Mouse (Mus musculus) forebrain, postnatal 0 days (tissue): ENCODE measurements around the gene Smad1. TPM values are rescaled to one million over a fixed set of nuclear protein-coding genes. Genes with fewer than 3 reads are reported as not detected.

Experiments
- ATAC-seq: fragments of 200-750 bp; cut with Nextera tagmentation; 2 replicates; pipeline ENCODE4 v1.8.0; 2017; ENCODE audit warnings: mild to moderate bottlenecking, moderate library complexity
- DNase-seq: peaks from one replicate; pipeline ENCODE4 v3.0.0-alpha.2; 2015
- H3K27ac ChIP-seq: fragments of 300-500 bp; sonication (generic); 2 replicates; pipeline ENCODE4 v1.5.1; 2014; ENCODE audit warnings: low read depth, mild to moderate bottlenecking, antibody characterized with exemption, low read length, moderate library complexity, mixed read lengths
- H3K27me3 ChIP-seq: fragments of 300-500 bp; sonication (generic); 2 replicates; pipeline ENCODE4 v1.6.1; 2014; ENCODE audit warnings: mild to moderate bottlenecking, low read length, mixed read lengths; ENCODE audit not compliant: insufficient read depth
- H3K36me3 ChIP-seq: fragments of 300-500 bp; sonication (generic); 2 replicates; pipeline ENCODE4 v1.6.1; 2014; ENCODE audit warnings: mild to moderate bottlenecking, moderate library complexity; ENCODE audit not compliant: insufficient read depth
- H3K4me1 ChIP-seq: fragments of 300-500 bp; sonication (generic); 2 replicates; pipeline ENCODE4 v1.6.1; 2014; ENCODE audit warnings: antibody characterized with exemption; ENCODE audit not compliant: insufficient read depth
- H3K4me2 ChIP-seq: fragments of 300-500 bp; sonication (generic); 2 replicates; pipeline ENCODE4 v1.6.1; 2014; ENCODE audit warnings: low read depth, mild to moderate bottlenecking, moderate library complexity
- H3K4me3 ChIP-seq: fragments of 300-500 bp; sonication (generic); 2 replicates; pipeline ENCODE4 v1.5.1; 2014; ENCODE audit warnings: low read depth, low read length, mixed read lengths
- H3K9ac ChIP-seq: fragments of 300-500 bp; sonication (generic); 2 replicates; pipeline ENCODE4 v1.6.1; 2014; ENCODE audit warnings: mild to moderate bottlenecking
- H3K9me3 ChIP-seq: fragments of 300-500 bp; sonication (generic); 2 replicates; pipeline ENCODE4 v1.6.1; 2016; ENCODE audit warnings: low read length
- CTCF ChIP-seq: sonication (generic); IDR thresholded peaks from 2 replicates; pipeline ENCODE4 v1.5.1; 2016; ENCODE audit warnings: antibody characterized with exemption, control low read depth, low read depth
- WGBS: fragments of 180-500 bp; shearing (Covaris S2); extraction: QIAGEN DNeasy Blood & Tissue Kit; methylation state at CpG from one replicate; pipeline ENCODE4 v1.1.7; 2014; 5-methylcytosine and 5-hydroxymethylcytosine counted together
- polyA plus RNA-seq: library from polyadenylated mRNA; unstranded; fragments of >200 nt; fragmentation: Nextera tagmentation; extraction: Ambion mirVana; gene quantifications from 2 replicates; pipeline ENCODE4 v1.2.1, GENCODE M21; 2015
- total RNA-seq: library from RNA; depleted of rRNA; stranded (reverse); fragments of >200 nt; gene quantifications from 2 replicates; pipeline ENCODE4 v1.2.3, GENCODE M21; 2014

Gene Smad1
- total and polyA plus RNA-seq, 2 experiments from 2014 or later: 57.1 to 80.1 TPM

DNA sequence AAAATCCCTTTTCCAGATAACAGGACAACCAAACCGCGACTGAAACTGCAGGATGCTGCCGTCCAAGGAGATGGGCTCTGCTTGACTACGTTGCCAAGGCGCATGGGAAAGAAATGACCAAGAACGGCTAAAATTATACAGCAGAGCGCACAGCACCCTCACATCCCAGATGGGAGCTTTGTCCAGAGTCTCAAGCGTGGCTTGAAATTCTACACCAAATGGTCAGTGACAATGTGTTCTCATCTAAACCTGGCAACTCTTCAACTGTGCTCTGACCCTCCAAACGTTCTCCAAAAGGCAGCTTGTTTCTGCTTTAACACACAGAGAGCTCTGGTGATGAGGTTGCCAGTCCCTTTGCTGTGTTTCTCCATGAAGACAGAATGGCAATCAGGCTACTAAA, 39.0 kb downstream of the Smad1 start:
- Histone ChIP-seq H3K27ac (no peak overlapping the region), H3K4me1 (peaks cover 9% of the 10 kb centered on the region; the same call in 1 of the 2 replicates), H3K9me3 (no peaks in the 10 kb centered on the region), H3K4me2 (no peak overlapping the region), H3K27me3 (no peaks in the 10 kb centered on the region), H3K9ac (no peak overlapping the region), H3K36me3 (0 out of 2 replicates have a peak, but pooled peaks cover 8% of the 10 kb centered on the region), H3K4me3 (no peak overlapping the region)
- ATAC-seq (no peak), DNase-seq (no peak)
- no peak for TF ChIP-seq CTCF
- 40% methylated on average over 9 of the region's 9 CpGs for WGBS

DNA sequence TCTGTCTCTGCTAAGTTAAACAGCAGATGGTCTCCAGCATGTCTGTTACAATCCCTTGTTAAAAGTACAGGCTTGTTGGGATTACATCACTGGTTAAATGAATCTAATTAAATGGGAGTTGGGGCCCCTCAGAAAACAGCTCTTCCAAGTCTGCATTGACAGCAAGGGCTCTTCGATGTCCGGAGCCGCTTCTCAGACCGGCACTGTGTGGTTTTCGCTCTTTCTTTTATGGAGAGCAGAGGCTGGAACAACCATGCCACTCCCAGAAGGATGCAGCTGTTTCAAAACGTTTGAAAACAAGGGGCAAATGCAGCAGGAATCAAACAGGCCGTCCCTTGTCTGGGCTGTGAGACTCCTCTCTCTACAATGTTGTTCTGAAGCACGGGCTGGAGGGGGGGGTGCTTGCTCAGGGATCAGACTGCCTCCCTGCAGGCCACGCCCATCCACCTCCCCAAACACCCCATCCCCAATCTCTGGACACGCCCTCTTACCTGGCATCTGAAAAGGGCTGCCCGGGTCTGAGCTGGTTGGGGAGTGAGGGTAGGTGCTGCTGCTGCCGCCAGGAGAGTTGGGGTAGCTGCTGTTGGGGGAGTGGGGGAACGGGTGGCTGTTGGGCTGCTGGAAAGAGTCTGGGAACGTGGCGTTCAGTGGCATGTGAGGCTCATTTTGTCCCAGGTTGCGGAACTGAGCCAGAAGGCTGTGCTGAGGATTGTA, 43.4 kb downstream of the Smad1 start:
- H3K4me3 ChIP-seq: no peak overlapping the region
- H3K4me1 ChIP-seq: peaks cover 10% of the 10 kb centered on the region
- H3K9me3 ChIP-seq: no peaks in the 10 kb centered on the region
- no peak overlapping the region for H3K4me2 ChIP-seq
- 0 out of 2 replicates have a peak overlapping the region, but pooled peaks have one; percentile 16 for H3K27ac ChIP-seq
- H3K36me3 ChIP-seq: peaks cover 16% of the 10 kb centered on the region; the same call in 1 of the 2 replicates
- WGBS: 20% methylated on average over 16 of the region's 16 CpGs
- peak; percentile 45 for DNase-seq
- peak overlapping the region; percentile 22; the same call in 1 of the 2 replicates for H3K9ac ChIP-seq
- no peak for TF ChIP-seq CTCF
- peak; percentile 77 for ATAC-seq
- H3K27me3 ChIP-seq: no peaks in the 10 kb centered on the region

DNA sequence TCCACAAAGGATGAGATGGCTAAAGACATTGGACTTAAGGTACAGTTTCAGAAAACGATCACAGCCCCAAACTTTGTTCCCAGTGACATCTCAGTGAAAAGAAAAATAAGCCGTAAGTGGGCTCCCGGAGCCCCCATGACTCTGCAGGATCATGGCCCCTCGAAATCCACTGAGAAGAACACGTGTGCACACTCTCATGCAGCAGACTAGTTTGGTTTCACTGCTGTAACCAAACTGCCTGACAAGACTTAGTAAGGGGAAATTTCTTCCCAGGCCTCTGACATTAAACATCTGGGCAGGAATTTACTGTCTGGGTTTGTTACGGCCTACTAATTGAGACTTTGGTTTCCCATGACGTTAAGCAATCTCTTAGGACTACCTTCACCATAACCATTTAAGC, 45.3 kb downstream of the Smad1 start:
- H3K4me1 ChIP-seq: peaks cover 21% of the 10 kb centered on the region
- no peak overlapping the region for H3K4me3 ChIP-seq
- no peak for DNase-seq
- no peaks in the 10 kb centered on the region for H3K27me3 ChIP-seq
- ATAC-seq: no peak
- H3K9me3 ChIP-seq: no peaks in the 10 kb centered on the region
- WGBS: 93% methylated on average over 7 of the region's 7 CpGs
- peaks cover 16% of the 10 kb centered on the region; the same call in 1 of the 2 replicates for H3K36me3 ChIP-seq
- H3K27ac ChIP-seq: no peak overlapping the region
- H3K9ac ChIP-seq: no peak overlapping the region
- TF ChIP-seq CTCF: no peak
- no peak overlapping the region for H3K4me2 ChIP-seq

DNA sequence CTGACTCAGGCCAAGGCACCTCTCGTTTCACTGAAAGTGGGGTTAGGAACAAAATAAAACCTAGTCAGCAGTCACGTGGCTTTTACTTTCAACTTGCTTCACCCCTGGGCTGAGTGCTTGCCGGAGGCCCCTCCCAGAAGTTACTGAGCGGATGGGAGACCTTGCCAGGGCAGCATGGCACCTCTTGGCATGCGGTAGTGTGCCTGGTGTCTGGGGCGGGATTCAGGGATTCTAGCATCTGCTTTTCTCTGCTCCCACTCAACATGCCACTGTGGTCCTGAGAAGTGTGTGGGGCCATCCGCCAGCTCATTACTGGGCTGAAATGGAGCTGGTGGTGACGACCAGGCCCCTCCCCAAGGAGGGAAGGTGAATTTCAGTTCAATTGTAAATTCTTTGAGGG, 47.4 kb downstream of the Smad1 start:
- Histone ChIP-seq H3K36me3 (peaks cover 16% of the 10 kb centered on the region; the same call in 1 of the 2 replicates), H3K4me1 (peaks cover 21% of the 10 kb centered on the region)
- ATAC-seq: no peak

DNA sequence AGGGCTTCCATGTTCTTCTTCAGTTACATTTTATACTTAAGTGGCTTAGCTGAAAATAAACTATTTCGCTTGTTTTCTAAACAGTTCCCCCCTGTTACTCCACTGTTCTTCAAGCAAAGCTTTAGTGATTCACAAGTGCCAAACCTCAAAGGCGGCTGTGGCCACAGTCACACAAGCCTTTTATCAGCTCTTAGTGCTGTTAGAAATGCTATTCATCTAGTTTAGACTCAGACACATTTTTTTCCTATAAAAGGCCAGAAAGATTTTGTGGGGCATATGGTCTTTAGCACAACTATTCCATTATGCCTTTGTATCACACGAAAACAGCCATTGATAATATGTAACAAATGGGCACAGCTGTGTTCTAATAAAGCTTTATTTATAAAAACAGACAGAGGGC, 48.5 kb downstream of the Smad1 start:
- Histone ChIP-seq H3K36me3 (peaks cover 16% of the 10 kb centered on the region; the same call in 1 of the 2 replicates), H3K27ac (no peak overlapping the region; the same call in 1 of the 2 replicates), H3K27me3 (no peaks in the 10 kb centered on the region), H3K4me1 (peaks cover 16% of the 10 kb centered on the region), H3K4me3 (no peak overlapping the region), H3K4me2 (no peak overlapping the region), H3K9me3 (no peaks in the 10 kb centered on the region), H3K9ac (no peak overlapping the region)
- ATAC-seq (no peak), DNase-seq (no peak)
- WGBS: 28% methylated on average over 3 of the region's 3 CpGs
- no peak for TF ChIP-seq CTCF

More for the DNA sequence above, 47.4 kb downstream of the Smad1 start:
- Histone ChIP-seq H3K9me3 (no peaks in the 10 kb centered on the region), H3K27me3 (no peaks in the 10 kb centered on the region), H3K4me2 (no peak overlapping the region), H3K4me3 (no peak overlapping the region), H3K9ac (no peak overlapping the region), H3K27ac (no peak overlapping the region)
- no peak for TF ChIP-seq CTCF
- DNase-seq: no peak
- WGBS: 55% methylated on average over 8 of the region's 8 CpGs

DNA sequence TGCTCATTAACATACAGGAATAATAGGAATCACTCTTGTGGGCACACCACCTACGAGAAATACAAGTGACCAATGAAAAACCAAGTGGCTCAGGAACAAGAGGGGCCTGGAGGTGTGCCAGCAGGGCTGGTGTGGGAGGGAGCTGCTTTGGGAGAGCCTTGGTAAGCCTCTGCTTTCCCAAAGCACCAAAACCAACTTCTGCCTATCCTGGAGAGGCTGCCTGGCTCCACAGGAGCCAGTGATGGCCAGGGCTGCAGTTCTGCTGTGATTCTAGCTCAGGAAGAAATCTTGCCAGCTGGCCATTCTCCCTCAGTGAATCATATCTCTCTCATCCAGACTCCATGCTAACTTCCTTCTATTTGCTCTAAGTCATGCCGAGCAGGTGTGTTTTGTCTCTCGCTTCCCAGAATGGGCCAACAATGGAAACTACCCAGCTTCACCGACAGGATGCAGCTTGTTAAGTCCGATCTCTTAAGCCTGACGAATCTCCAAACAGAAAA, 49.2 kb downstream of the Smad1 start:
- Histone ChIP-seq H3K4me2 (no peak overlapping the region), H3K4me1 (peaks cover 11% of the 10 kb centered on the region), H3K9me3 (no peaks in the 10 kb centered on the region), H3K27ac (peak overlapping the region; percentile 51), H3K4me3 (no peak overlapping the region), H3K9ac (no peak overlapping the region), H3K36me3 (peaks cover 15% of the 10 kb centered on the region; the same call in 1 of the 2 replicates), H3K27me3 (no peaks in the 10 kb centered on the region)
- TF ChIP-seq CTCF: peak; percentile 41; the same call in 1 of the 2 replicates
- WGBS: 11% methylated on average over 6 of the region's 6 CpGs
- DNase-seq (peak; percentile 84), ATAC-seq (peak; percentile 84)

DNA sequence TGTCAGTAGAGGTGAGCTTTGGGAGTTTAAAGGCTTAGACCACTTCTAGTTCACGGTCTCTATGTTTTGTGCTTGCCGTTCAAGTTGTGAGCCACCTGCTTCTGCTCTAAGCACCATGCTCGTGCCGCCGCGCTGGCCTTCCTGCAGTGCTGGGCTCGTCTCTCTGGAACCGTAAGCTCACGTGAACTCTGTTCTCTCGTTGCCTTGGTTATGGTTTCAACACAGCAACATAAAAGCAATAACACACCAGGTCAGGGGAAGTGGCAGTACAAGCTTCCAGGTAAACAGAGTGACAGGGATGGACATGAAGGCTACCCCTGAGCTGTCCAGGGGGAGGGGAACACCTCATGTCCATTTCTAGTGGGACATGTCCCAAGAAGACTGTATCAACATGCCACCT, 52.9 kb downstream of the Smad1 start:
- no peaks in the 10 kb centered on the region for H3K27me3 ChIP-seq
- H3K9ac ChIP-seq: no peak overlapping the region
- no peak for DNase-seq
- no peak for TF ChIP-seq CTCF
- ATAC-seq: no peak
- H3K4me3 ChIP-seq: no peak overlapping the region
- H3K9me3 ChIP-seq: no peaks in the 10 kb centered on the region
- no peak overlapping the region for H3K4me2 ChIP-seq
- WGBS: 89% methylated on average over 10 of the region's 10 CpGs
- peaks cover 11% of the 10 kb centered on the region for H3K4me1 ChIP-seq
- H3K27ac ChIP-seq: no peak overlapping the region
- H3K36me3 ChIP-seq: peaks cover 16% of the 10 kb centered on the region
